21 mouse cellular contexts compared by ENCODE assay signal in genomic region chr19:10061624-10062023, GRCm38 (mm10). TPM values are rescaled to one million over a fixed set of nuclear protein-coding genes. Genes with fewer than 3 reads are reported as not detected.
A peak's percentile ranks its signal among the peaks of the same experiment; 100 is the strongest.
DNase-seq lines count a peak whose midpoint lies in the region; ATAC-seq and TF ChIP-seq lines count a peak whose summit lies in the region.
"Had no signal": no experiment of that assay in that cellular context is flagged by ENCODE, and none has a peak within 500 bp of the region (broad histone marks: within the 10 kb centered on the region; RNA-seq: fewer than 3 reads in every experiment).

No protein-coding gene starts in this region.

- peak overlapping the region; percentile 8; the same call in 1 of the 2 replicates for H3K27ac ChIP-seq in lung, embryonic 15.5 days
- H3K27ac ChIP-seq in liver, embryonic 12.5 days = peak overlapping the region; percentile 79; the same call in 1 of the 2 replicates
- 0 out of 2 replicates have a peak overlapping the region, but pooled peaks have one; percentile 9 for H3K27ac ChIP-seq in midbrain, embryonic 16.5 days (ENCODE audit: low read length)
- H3K27ac ChIP-seq: embryonic facial prominence, embryonic 15.5 days; limb, embryonic 13.5 days had no signal

- no peak overlapping the region for H3K4me3 ChIP-seq in lung, embryonic 15.5 days
- no peak overlapping the region for H3K4me3 ChIP-seq in lung, adult 2 months (replicated peaks; ENCODE audit: extremely low read depth, low read depth, low read length)
- no peak overlapping the region for H3K4me3 ChIP-seq in liver, embryonic 12.5 days
- H3K4me3 ChIP-seq in midbrain, embryonic 16.5 days (ENCODE audit: low read depth, low read length) = no peak overlapping the region
- H3K4me3 ChIP-seq: embryonic facial prominence, embryonic 15.5 days; hindbrain, embryonic 10.5 days; limb, embryonic 13.5 days; neural tube, embryonic 15.5 days had no signal

- TF ChIP-seq CTCF in lung, adult 2 months (IDR thresholded peaks at IDR 0.05; ENCODE audit: insufficient read depth, low read length) = no peak

- peak; percentile 18 to 57 for DNase-seq in adrenal gland, adult (ENCODE audit: inconsistent age in 2 of 2, low spot score in 1 of 2)
- DNase-seq in adrenal gland, postnatal 14 days = no peak
- DNase-seq in lung, adult 2 months = no peak
- no peak for DNase-seq in left cerebral cortex, postnatal 36 days (ENCODE audit: low spot score in 2 of 2)
- no peak for DNase-seq in gastrocnemius, postnatal 36 days
- DNase-seq: adrenal gland, postnatal 10 days; cerebellum, adult 11 months; cerebellum, postnatal 25 days; gastrocnemius, postnatal 10 days; kidney, postnatal 36 days; spleen, adult 18-20 months; thymus, postnatal 25 days had no signal

- H3K4me2 ChIP-seq in lung, embryonic 15.5 days = no peak overlapping the region
- no peak overlapping the region for H3K4me2 ChIP-seq in liver, embryonic 12.5 days
- no peak overlapping the region for H3K4me2 ChIP-seq in midbrain, embryonic 16.5 days (ENCODE audit: low read length)
- H3K4me2 ChIP-seq: embryonic facial prominence, embryonic 15.5 days; limb, embryonic 13.5 days; neural tube, embryonic 15.5 days had no signal

- peaks cover 55% of the 10 kb centered on the region for H3K4me1 ChIP-seq in lung, embryonic 15.5 days
- H3K4me1 ChIP-seq in lung, adult 2 months (ENCODE audit: control insufficient read depth, insufficient read depth, low read length) = peaks cover 12% of the 10 kb centered on the region
- peaks cover 78% of the 10 kb centered on the region for H3K4me1 ChIP-seq in liver, embryonic 12.5 days
- H3K4me1 ChIP-seq in midbrain, embryonic 16.5 days (ENCODE audit: control insufficient read depth, insufficient read depth, low read length) = peaks cover 4% of the 10 kb centered on the region
- H3K4me1 ChIP-seq: embryonic facial prominence, embryonic 15.5 days had no signal

- WGBS in lung, embryonic 15.5 days = 91% methylated on average over 2 of the region's 2 CpGs
- 92% methylated on average over 2 of the region's 2 CpGs for WGBS in lung, adult 2 months
- WGBS in liver, embryonic 12.5 days (ENCODE audit: insufficient replicate concordance) = 86% methylated on average over 2 of the region's 2 CpGs
- WGBS in midbrain, embryonic 16.5 days = 94% methylated on average over 2 of the region's 2 CpGs

- no peaks in the 10 kb centered on the region for H3K9me3 ChIP-seq in lung, embryonic 15.5 days
- no peaks in the 10 kb centered on the region for H3K9me3 ChIP-seq in liver, embryonic 12.5 days (replicated peaks)
- no peaks in the 10 kb centered on the region for H3K9me3 ChIP-seq in midbrain, embryonic 16.5 days (replicated peaks; ENCODE audit: control insufficient read depth, low read length, poor library complexity, severe bottlenecking)
- H3K9me3 ChIP-seq: embryonic facial prominence, embryonic 15.5 days; hindbrain, embryonic 10.5 days; limb, embryonic 13.5 days; neural tube, embryonic 15.5 days had no signal

- H3K27me3 ChIP-seq in lung, embryonic 15.5 days = no peaks in the 10 kb centered on the region
- no peaks in the 10 kb centered on the region for H3K27me3 ChIP-seq in liver, embryonic 12.5 days (replicated peaks)
- H3K27me3 ChIP-seq in midbrain, embryonic 16.5 days (ENCODE audit: control insufficient read depth, insufficient read depth, low read depth, low read length) = no peaks in the 10 kb centered on the region
- H3K27me3 ChIP-seq: embryonic facial prominence, embryonic 15.5 days; limb, embryonic 13.5 days; neural tube, embryonic 15.5 days; Patski had no signal

- no peak overlapping the region for H3K9ac ChIP-seq in lung, embryonic 15.5 days
- H3K9ac ChIP-seq in liver, embryonic 12.5 days = no peak overlapping the region
- H3K9ac ChIP-seq in midbrain, embryonic 16.5 days (ENCODE audit: low read depth, low read length) = no peak overlapping the region
- H3K9ac ChIP-seq: embryonic facial prominence, embryonic 15.5 days; limb, embryonic 13.5 days; neural tube, embryonic 15.5 days had no signal

- peaks cover 59% of the 10 kb centered on the region for H3K36me3 ChIP-seq in lung, embryonic 15.5 days
- peaks cover 53% of the 10 kb centered on the region for H3K36me3 ChIP-seq in liver, embryonic 12.5 days
- H3K36me3 ChIP-seq in midbrain, embryonic 16.5 days (ENCODE audit: control insufficient read depth, insufficient read depth, low read length) = peaks cover 31% of the 10 kb centered on the region

- TF ChIP-seq POLR2A in lung, adult 2 months (IDR thresholded peaks at IDR 0.05; ENCODE audit: borderline replicate concordance, extremely low read depth, low read depth, low read length) = no peak

- intact Hi-C loops in left cerebral cortex, postnatal 36 days (cut with DNase I) = loop anchor here (5.0 kb wide), 1 partner anchor 136 kb away; no protein-coding TSS in a partner anchor
- intact Hi-C loops in gastrocnemius, postnatal 36 days (cut with DNase I) = no loop called here

- ATAC-seq in lung, embryonic 15.5 days (ENCODE audit: borderline replicate concordance, extremely low read depth, low FRiP score, low TSS enrichment) = no peak
- no peak for ATAC-seq in liver, embryonic 12.5 days
- ATAC-seq in midbrain, embryonic 16.5 days = no peak
- ATAC-seq: inflammation-experienced regulatory T-cells, adult 6 months; Patski had no signal

RNA-seq across cellular contexts. Expression of gene Fads3, which starts 20.3 kb away (rescaled TPM):
- total RNA-seq in adrenal gland, postnatal 14 days (2021) = 11.3 and 14.0 TPM in 2 replicates
- polyA plus RNA-seq in lung, embryonic 15.5 days (2015; fragmentation: Nextera tagmentation; extraction: Ambion mirVana) = 54.5 and 64.1 TPM in 2 replicates
- 283 and 341 TPM in 2 replicates for polyA plus RNA-seq in lung, adult 2 months (2012; rRNA removed)
- polyA plus RNA-seq in liver, embryonic 12.5 days (2016; fragmentation: Nextera tagmentation; extraction: Ambion mirVana) = 6.9 and 10.0 TPM in 2 replicates
- polyA plus RNA-seq in midbrain, embryonic 16.5 days (2015; fragmentation: Nextera tagmentation; extraction: Ambion mirVana) = 31.6 and 38.2 TPM in 2 replicates
- 10 to 100 TPM; 26.1 to 29.6 TPM for total RNA-seq in left cerebral cortex, postnatal 36 days (2021)
- total RNA-seq in gastrocnemius, postnatal 36 days (2021) = 1 to 10 TPM; 2.4 to 2.9 TPM
- polyA plus RNA-seq: inflammation-experienced regulatory T-cells, adult 6 months had no signal

RNA-seq across cellular contexts. Expression of gene Fads2, which starts 39.9 kb away (rescaled TPM):
- 806 and 858 TPM in 2 replicates for total RNA-seq in adrenal gland, postnatal 14 days (2021)
- polyA plus RNA-seq in lung, embryonic 15.5 days (2015; fragmentation: Nextera tagmentation; extraction: Ambion mirVana) = 98.0 and 99.3 TPM in 2 replicates
- polyA plus RNA-seq in lung, adult 2 months (2012; rRNA removed) = 62.3 and 87.2 TPM in 2 replicates
- polyA plus RNA-seq in liver, embryonic 12.5 days (2016; fragmentation: Nextera tagmentation; extraction: Ambion mirVana) = 88.4 and 89.9 TPM in 2 replicates
- 215 and 256 TPM in 2 replicates for polyA plus RNA-seq in midbrain, embryonic 16.5 days (2015; fragmentation: Nextera tagmentation; extraction: Ambion mirVana)
- 100 to 1,000 TPM; 117 to 131 TPM for total RNA-seq in left cerebral cortex, postnatal 36 days (2021)
- total RNA-seq in gastrocnemius, postnatal 36 days (2021) = 1 to 10 TPM; 2.2 to 2.4 TPM

Comparison
In these comparisons a context has a peak if more than half of its experiments do, and no peak if none do; other contexts are left out.
1. DNase-seq: peak in adrenal gland, adult (2 of 2); none in adrenal gland, postnatal 14 days (single experiment), lung, adult 2 months (single experiment), left cerebral cortex, postnatal 36 days (0 of 2) and gastrocnemius, postnatal 36 days (0 of 2).
2. H3K27ac ChIP-seq: peak in every context shown above with its lines; median percentile 79 in liver, embryonic 12.5 days; 9 in midbrain, embryonic 16.5 days; 8 in lung, embryonic 15.5 days.